Mouse (Mus musculus): ENCODE data around the gene Bbs12. TPM values are rescaled to one million over a fixed set of nuclear protein-coding genes. Genes with fewer than 3 reads are reported as not detected.

Bbs12 gene
- total RNA-seq (2021): under 1 TPM; 0.52 to 0.69 TPM
- long read RNA-seq, experiment 1: 0 reads
- long read RNA-seq, experiment 2: 0 reads

- intact Hi-C loops (cut with DNase I): no loop called here
These were observed at the start of gene Bbs12, which contains the start of gene Cetn4 for GRCm38 (mm10) chr3:37312370-37312941. Gene Bbs12, plus strand, starts transcription at chr3:37312554. Gene Cetn4, minus strand, starts transcription at chr3:37312708.

GRCm38 (mm10) chr3:37268338-37268737 lies 44.0 kb upstream of the Bbs12 start:
- intact Hi-C loops (cut with DNase I): no loop called here
- DNase-seq: no peak

More at GRCm38 (mm10) chr3:37312370-37312941, at the start of gene Bbs12, which contains the start of gene Cetn4:
- peak; percentile 94 to 96 for DNase-seq

GRCm38 (mm10) chr3:37269926-37270325 lies 42.4 kb upstream of the Bbs12 start:
- intact Hi-C loops (cut with DNase I): no loop called here
- DNase-seq: no peak

- intact Hi-C loops (cut with DNase I): no loop called here
- DNase-seq: peak in 1 of 2 experiments; percentile 18
These were observed 41.1 kb upstream of the Bbs12 start for GRCm38 (mm10) chr3:37271209-37271608.

- no peak for DNase-seq
- intact Hi-C loops (cut with DNase I): no loop called here
These were observed 39.3 kb upstream of the Bbs12 start for GRCm38 (mm10) chr3:37273092-37273491.

GRCm38 (mm10) chr3:37274661-37275060 lies 37.7 kb upstream of the Bbs12 start:
- no peak for DNase-seq
- intact Hi-C loops (cut with DNase I): no loop called here

- no peak for DNase-seq
- intact Hi-C loops (cut with DNase I): no loop called here
These were observed 32.1 kb upstream of the Bbs12 start for GRCm38 (mm10) chr3:37280221-37280620.

- intact Hi-C loops (cut with DNase I): no loop called here
These were observed 31.5 kb upstream of the Bbs12 start for GRCm38 (mm10) chr3:37280871-37281270.

GRCm38 (mm10) chr3:37282299-37282922 lies 29.9 kb upstream of the Bbs12 start:
- intact Hi-C loops (cut with DNase I): no loop called here
- no peak for DNase-seq

More at GRCm38 (mm10) chr3:37280871-37281270, 31.5 kb upstream of the Bbs12 start:
- DNase-seq: no peak

GRCm38 (mm10) chr3:37283234-37283633 lies 29.1 kb upstream of the Bbs12 start:
- intact Hi-C loops (cut with DNase I): no loop called here
- DNase-seq: no peak

GRCm38 (mm10) chr3:37289237-37289636 lies 23.1 kb upstream of the Bbs12 start:
- DNase-seq: no peak
- intact Hi-C loops (cut with DNase I): no loop called here

GRCm38 (mm10) chr3:37290881-37291541 lies 21.3 kb upstream of the Bbs12 start:
- no peak for DNase-seq
- intact Hi-C loops (cut with DNase I): no loop called here

- no peak for DNase-seq
- intact Hi-C loops (cut with DNase I): no loop called here
These were observed 20.4 kb upstream of the Bbs12 start for GRCm38 (mm10) chr3:37291929-37292328.

- intact Hi-C loops (cut with DNase I): no loop called here
- DNase-seq: no peak
These were observed 19.7 kb upstream of the Bbs12 start for GRCm38 (mm10) chr3:37292654-37293053.

GRCm38 (mm10) chr3:37299470-37299869 lies 12.9 kb upstream of the Bbs12 start:
- intact Hi-C loops (cut with DNase I): no loop called here
- DNase-seq: no peak

GRCm38 (mm10) chr3:37302685-37303084 lies 9.7 kb upstream of the Bbs12 start:
- DNase-seq: no peak

GRCm38 (mm10) chr3:37303392-37304139 lies 8.8 kb upstream of the Bbs12 start:
- intact Hi-C loops (cut with DNase I): no loop called here
- DNase-seq: no peak

More at GRCm38 (mm10) chr3:37302685-37303084, 9.7 kb upstream of the Bbs12 start:
- intact Hi-C loops (cut with DNase I): no loop called here

- intact Hi-C loops (cut with DNase I): no loop called here
- DNase-seq: no peak
These were observed 421 bp upstream of the Bbs12 start for GRCm38 (mm10) chr3:37311897-37312369.

- intact Hi-C loops (cut with DNase I): no loop called here
- DNase-seq: no peak
These were observed 1.0 kb downstream of the Bbs12 start for GRCm38 (mm10) chr3:37313371-37313770.

- intact Hi-C loops (cut with DNase I): no loop called here
- DNase-seq: no peak
These were observed 3.9 kb downstream of the Bbs12 start for GRCm38 (mm10) chr3:37316233-37316632.

- DNase-seq: no peak
- intact Hi-C loops (cut with DNase I): no loop called here
These were observed 12.0 kb downstream of the Bbs12 start for GRCm38 (mm10) chr3:37324310-37324709.
